Mouse (Mus musculus) spleen, adult 2 months (tissue): Measurements from ENCODE around the gene Cnnm1.

Experiments used
- CTCF ChIP-seq: fragments of 200-500 bp; IDR thresholded peaks from 2 replicates; pipeline ENCODE4 v1.5.1; 2011; ENCODE audit warnings: mild to moderate bottlenecking, inconsistent platforms; ENCODE audit not compliant: insufficient read depth, insufficient read length, insufficient replicate concordance; ENCODE audit errors: extremely low read depth
- POLR2A ChIP-seq: fragments of 200-500 bp; IDR thresholded peaks from 2 replicates; pipeline ENCODE4 v1.6.1; 2011; ENCODE audit warnings: low read depth, low read length, inconsistent platforms

GRCm38 (mm10) chr19:43415565-43415964 is 24.7 kb upstream of the Cnnm1 start:
- TF ChIP-seq POLR2A (no peak), CTCF (no peak)
